Mouse (Mus musculus): ENCODE data around the gene Kdm4c. TPM values are rescaled to one million over a fixed set of nuclear protein-coding genes. Genes with fewer than 3 reads are reported as not detected.

Gene Kdm4c
- polyA plus RNA-seq, 1 experiment: 4.8 TPM

DNA sequence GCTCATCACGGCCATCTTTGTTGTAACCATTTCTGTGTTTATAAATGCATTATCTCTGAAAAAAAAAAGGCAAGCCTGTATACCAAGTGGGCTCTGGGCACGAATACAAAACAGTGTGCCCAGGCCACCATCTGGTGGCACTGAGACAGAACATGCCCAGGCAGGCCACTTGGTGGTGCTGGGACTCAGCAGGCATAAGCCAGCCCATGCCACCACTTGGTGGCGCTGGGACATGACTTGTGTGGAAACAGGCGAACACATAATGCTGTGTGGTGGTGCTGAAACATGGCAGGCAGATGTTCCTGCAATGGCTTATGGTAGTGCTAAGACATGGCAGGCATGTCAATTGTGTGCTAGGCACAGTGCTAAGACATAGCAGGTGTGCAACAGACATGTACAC, 11.3 kb upstream of the Kdm4c start:
- H3K36me3 ChIP-seq (ENCODE audit: control insufficient read depth, insufficient read depth): no peaks in the 10 kb centered on the region
- H3K79me2 ChIP-seq (ENCODE audit: control insufficient read depth, insufficient read depth): no peaks in the 10 kb centered on the region

DNA sequence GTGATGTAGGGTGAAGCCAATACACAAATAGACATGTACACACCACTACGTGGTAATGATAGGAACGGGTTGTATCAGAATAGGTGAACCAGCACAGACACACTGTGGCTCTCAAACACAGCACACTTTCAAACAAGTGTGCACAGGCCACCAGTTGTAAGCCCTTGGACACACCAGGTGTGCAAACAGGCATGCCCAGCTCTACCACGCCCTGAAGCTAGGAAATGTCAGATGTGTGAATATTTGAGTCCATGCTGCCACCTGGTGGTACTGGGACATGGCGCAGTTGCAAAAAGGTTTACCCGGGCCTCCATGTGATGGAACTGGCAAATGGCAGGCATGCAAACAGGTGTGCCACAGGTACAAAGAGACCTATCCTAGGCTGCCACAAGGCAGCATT, 10.9 kb upstream of the Kdm4c start:
- H3K27me3 ChIP-seq (ENCODE audit: control insufficient read depth, insufficient read depth, insufficient read length): no peaks in the 10 kb centered on the region
- no peak overlapping the region for H3K4me2 ChIP-seq (ENCODE audit: low read depth)
- no peaks in the 10 kb centered on the region for H3K36me3 ChIP-seq (ENCODE audit: control insufficient read depth, insufficient read depth)
- no peak overlapping the region for H3K4me3 ChIP-seq
- TF ChIP-seq POLR2A (IDR thresholded peaks at IDR 0.05; ENCODE audit: insufficient read length, low read depth): no peak
- TF ChIP-seq MAX (IDR thresholded peaks at IDR 0.05; ENCODE audit: low read depth): no peak
- TF ChIP-seq E2F4 (IDR thresholded peaks at IDR 0.05; ENCODE audit: insufficient read depth): no peak
- TF ChIP-seq MYOG (IDR thresholded peaks at IDR 0.05; ENCODE audit: control insufficient read depth in 1 of 3, insufficient read depth in 1 of 3, insufficient read length in 2 of 3, low read depth in 2 of 3): no peak
- no peak for TF ChIP-seq REST (IDR thresholded peaks at IDR 0.05; ENCODE audit: insufficient read depth, insufficient read length)
- no peak for TF ChIP-seq CEBPB (IDR thresholded peaks at IDR 0.05; ENCODE audit: insufficient read depth, poor library complexity, severe bottlenecking)
- no peak for TF ChIP-seq POLR2AphosphoS2 (IDR thresholded peaks at IDR 0.05; ENCODE audit: insufficient read length, low read depth)
- TF ChIP-seq TCF3 (IDR thresholded peaks at IDR 0.05; ENCODE audit: insufficient read length, low read depth): no peak
- no peak for TF ChIP-seq USF1 (IDR thresholded peaks at IDR 0.05; ENCODE audit: low read depth)
- no peak for TF ChIP-seq SRF (IDR thresholded peaks at IDR 0.05; ENCODE audit: control insufficient read depth, insufficient read length, low read depth)
- no peak for TF ChIP-seq MYOD1 (IDR thresholded peaks at IDR 0.05; ENCODE audit: control insufficient read depth in 1 of 3, insufficient read length in 2 of 3, low read depth in 2 of 3)
- no peak for TF ChIP-seq TCF12 (IDR thresholded peaks at IDR 0.05; ENCODE audit: insufficient read depth, poor library complexity, severe bottlenecking)
- no peak overlapping the region for H3ac ChIP-seq (ENCODE audit: control insufficient read depth, insufficient read length)
- no peaks in the 10 kb centered on the region for H3K79me2 ChIP-seq (ENCODE audit: control insufficient read depth, insufficient read depth)

More for the DNA sequence above, 11.3 kb upstream of the Kdm4c start:
- Histone ChIP-seq H3ac (ENCODE audit: control insufficient read depth, insufficient read length) (no peak overlapping the region), H3K27me3 (ENCODE audit: control insufficient read depth, insufficient read depth, insufficient read length) (no peaks in the 10 kb centered on the region), H3K4me3 (no peak overlapping the region), H3K4me2 (ENCODE audit: low read depth) (no peak overlapping the region)
- TF ChIP-seq USF1 (IDR thresholded peaks at IDR 0.05; ENCODE audit: low read depth) (no peak), MYOD1 (IDR thresholded peaks at IDR 0.05; ENCODE audit: control insufficient read depth in 1 of 3, insufficient read length in 2 of 3, low read depth in 2 of 3) (no peak), TCF12 (IDR thresholded peaks at IDR 0.05; ENCODE audit: insufficient read depth, poor library complexity, severe bottlenecking) (no peak), REST (IDR thresholded peaks at IDR 0.05; ENCODE audit: insufficient read depth, insufficient read length) (no peak), MYOG (IDR thresholded peaks at IDR 0.05; ENCODE audit: control insufficient read depth in 1 of 3, insufficient read depth in 1 of 3, insufficient read length in 2 of 3, low read depth in 2 of 3) (no peak), MAX (IDR thresholded peaks at IDR 0.05; ENCODE audit: low read depth) (no peak), E2F4 (IDR thresholded peaks at IDR 0.05; ENCODE audit: insufficient read depth) (no peak), POLR2A (IDR thresholded peaks at IDR 0.05; ENCODE audit: insufficient read length, low read depth) (no peak), SRF (IDR thresholded peaks at IDR 0.05; ENCODE audit: control insufficient read depth, insufficient read length, low read depth) (no peak), POLR2AphosphoS2 (IDR thresholded peaks at IDR 0.05; ENCODE audit: insufficient read length, low read depth) (no peak), CEBPB (IDR thresholded peaks at IDR 0.05; ENCODE audit: insufficient read depth, poor library complexity, severe bottlenecking) (no peak), TCF3 (IDR thresholded peaks at IDR 0.05; ENCODE audit: insufficient read length, low read depth) (no peak)

DNA sequence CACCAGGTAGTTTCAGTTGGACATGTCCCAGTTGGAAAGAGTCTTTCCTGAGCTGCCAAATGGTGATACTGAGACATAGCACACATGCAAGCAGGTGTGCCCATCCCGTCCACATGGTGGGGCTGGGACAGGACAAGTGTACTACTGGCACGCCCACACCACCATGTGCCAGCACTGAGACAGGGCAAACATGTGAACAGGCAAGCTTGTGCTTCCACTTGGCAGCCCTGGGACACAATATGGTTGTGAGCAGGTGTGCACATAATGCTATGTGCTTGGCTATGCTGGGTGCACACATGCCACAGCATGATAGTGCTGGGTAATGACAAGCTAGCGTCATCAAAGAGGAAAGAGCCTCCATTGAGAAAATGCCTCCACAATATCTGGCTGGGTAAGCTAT, 8.8 kb upstream of the Kdm4c start:
- Histone ChIP-seq H3ac (ENCODE audit: control insufficient read depth, insufficient read length) (no peak overlapping the region), H3K27me3 (ENCODE audit: control insufficient read depth, insufficient read depth, insufficient read length) (no peaks in the 10 kb centered on the region), H3K79me2 (ENCODE audit: control insufficient read depth, insufficient read depth) (no peaks in the 10 kb centered on the region), H3K4me2 (ENCODE audit: low read depth) (no peak overlapping the region), H3K4me3 (no peak overlapping the region), H3K36me3 (ENCODE audit: control insufficient read depth, insufficient read depth) (no peaks in the 10 kb centered on the region)
- TF ChIP-seq POLR2AphosphoS2 (IDR thresholded peaks at IDR 0.05; ENCODE audit: insufficient read length, low read depth): no peak
- TF ChIP-seq TCF12 (IDR thresholded peaks at IDR 0.05; ENCODE audit: insufficient read depth, poor library complexity, severe bottlenecking): no peak
- no peak for TF ChIP-seq E2F4 (IDR thresholded peaks at IDR 0.05; ENCODE audit: insufficient read depth)
- TF ChIP-seq MYOD1 (IDR thresholded peaks at IDR 0.05; ENCODE audit: control insufficient read depth in 1 of 3, insufficient read length in 2 of 3, low read depth in 2 of 3): no peak
- TF ChIP-seq USF1 (IDR thresholded peaks at IDR 0.05; ENCODE audit: low read depth): no peak
- TF ChIP-seq REST (IDR thresholded peaks at IDR 0.05; ENCODE audit: insufficient read depth, insufficient read length): no peak
- no peak for TF ChIP-seq POLR2A (IDR thresholded peaks at IDR 0.05; ENCODE audit: insufficient read length, low read depth)
- no peak for TF ChIP-seq MAX (IDR thresholded peaks at IDR 0.05; ENCODE audit: low read depth)
- TF ChIP-seq TCF3 (IDR thresholded peaks at IDR 0.05; ENCODE audit: insufficient read length, low read depth): no peak
- TF ChIP-seq MYOG (IDR thresholded peaks at IDR 0.05; ENCODE audit: control insufficient read depth in 1 of 3, insufficient read depth in 1 of 3, insufficient read length in 2 of 3, low read depth in 2 of 3): no peak
- TF ChIP-seq SRF (IDR thresholded peaks at IDR 0.05; ENCODE audit: control insufficient read depth, insufficient read length, low read depth): no peak
- no peak for TF ChIP-seq CEBPB (IDR thresholded peaks at IDR 0.05; ENCODE audit: insufficient read depth, poor library complexity, severe bottlenecking)

DNA sequence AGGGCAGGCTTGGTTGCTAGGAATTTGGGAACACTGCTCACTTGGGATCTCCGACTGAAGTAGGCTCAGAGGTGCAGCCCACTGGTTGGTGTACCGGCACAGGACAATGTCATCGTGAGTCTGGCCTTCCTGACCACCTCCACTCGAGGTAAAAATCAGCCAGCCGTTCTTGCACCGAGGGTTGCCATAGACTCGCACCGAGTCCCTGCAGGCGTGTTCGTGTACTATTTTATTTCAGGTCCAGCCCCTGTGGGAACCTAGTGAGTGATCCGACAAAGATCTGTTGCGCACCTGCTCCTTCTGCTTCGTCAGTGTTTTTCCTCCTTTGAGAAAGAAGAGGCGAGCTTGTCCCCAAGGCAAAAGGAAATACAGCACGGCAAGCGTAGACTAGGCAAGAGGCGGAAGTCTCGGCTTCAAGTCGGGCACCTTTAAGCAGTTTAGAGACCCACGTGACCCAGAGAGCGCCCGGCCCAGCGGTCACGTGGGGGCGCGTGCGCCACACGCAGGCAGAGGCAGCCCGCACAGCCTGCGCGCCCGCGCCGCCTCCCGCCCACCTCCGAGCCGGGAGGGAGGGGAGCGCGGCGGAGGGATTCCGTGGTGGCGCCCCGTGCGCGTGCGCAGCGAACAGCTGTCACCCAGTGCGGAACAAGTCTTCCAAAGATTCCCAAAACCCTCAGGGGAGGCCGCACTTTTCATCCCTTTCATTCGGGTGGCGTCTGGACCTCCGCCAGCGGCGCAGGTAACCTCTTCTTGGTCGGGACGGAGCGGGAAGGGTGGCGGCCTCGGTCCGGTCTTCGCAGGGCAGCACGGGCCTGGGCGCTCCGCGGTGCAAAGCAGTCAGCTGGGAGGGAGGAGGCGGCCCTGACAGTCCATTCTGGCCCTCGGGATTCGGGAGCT, 9.3 kb downstream of the Kdm4c start:
- TF ChIP-seq SRF (IDR thresholded peaks at IDR 0.05; ENCODE audit: control insufficient read depth, insufficient read length, low read depth): peak; percentile 32
- peak in 2 of 3 experiments; percentile 86 to 92 for TF ChIP-seq MYOD1 (IDR thresholded peaks at IDR 0.05; ENCODE audit: control insufficient read depth in 1 of 3, insufficient read length in 2 of 3, low read depth in 2 of 3)
- TF ChIP-seq MYOG (IDR thresholded peaks at IDR 0.05; ENCODE audit: control insufficient read depth in 1 of 3, insufficient read depth in 1 of 3, insufficient read length in 2 of 3, low read depth in 2 of 3): peak; percentile 74 to 95 (median 95)
- TF ChIP-seq E2F4 (IDR thresholded peaks at IDR 0.05; ENCODE audit: insufficient read depth): no peak
- TF ChIP-seq TCF12 (IDR thresholded peaks at IDR 0.05; ENCODE audit: insufficient read depth, poor library complexity, severe bottlenecking): no peak
- peak; percentile 98 for TF ChIP-seq USF1 (IDR thresholded peaks at IDR 0.05; ENCODE audit: low read depth)
- no peak for TF ChIP-seq CEBPB (IDR thresholded peaks at IDR 0.05; ENCODE audit: insufficient read depth, poor library complexity, severe bottlenecking)
- no peak for TF ChIP-seq REST (IDR thresholded peaks at IDR 0.05; ENCODE audit: insufficient read depth, insufficient read length)
- TF ChIP-seq POLR2A (IDR thresholded peaks at IDR 0.05; ENCODE audit: insufficient read length, low read depth): peak; percentile 84
- peak; percentile 77 for TF ChIP-seq POLR2AphosphoS2 (IDR thresholded peaks at IDR 0.05; ENCODE audit: insufficient read length, low read depth)
- peak; percentile 45 for TF ChIP-seq TCF3 (IDR thresholded peaks at IDR 0.05; ENCODE audit: insufficient read length, low read depth)
- TF ChIP-seq MAX (IDR thresholded peaks at IDR 0.05; ENCODE audit: low read depth): no peak
- Histone ChIP-seq H3K4me3 (peak overlapping the region; percentile 75), H3K79me2 (ENCODE audit: control insufficient read depth, insufficient read depth) (peaks cover 42% of the 10 kb centered on the region), H3ac (ENCODE audit: control insufficient read depth, insufficient read length) (peak overlapping the region; percentile 80), H3K36me3 (ENCODE audit: control insufficient read depth, insufficient read depth) (no peaks in the 10 kb centered on the region), H3K4me2 (ENCODE audit: low read depth) (peak overlapping the region; percentile 84), H3K27me3 (ENCODE audit: control insufficient read depth, insufficient read depth, insufficient read length) (no peaks in the 10 kb centered on the region)

Measured in myocyte (in vitro differentiated cells).